Mouse (Mus musculus): ENCODE data around the gene Rpl37a. TPM values are rescaled to one million over a fixed set of nuclear protein-coding genes. Genes with fewer than 3 reads are reported as not detected.

Rpl37a gene
- polyA plus RNA-seq, 3 experiments from 2014 or later = 1,830 to 2,995 (median 2,931) TPM

GRCm38 (mm10) chr1:72738946-72739680 lies 28.0 kb downstream of the Rpl37a start:
- ATAC-seq = no peak

GRCm38 (mm10) chr1:72739681-72740063 lies 28.6 kb downstream of the Rpl37a start:
- no peak for ATAC-seq

- ATAC-seq = no peak
Observed at GRCm38 (mm10) chr1:72741406-72741805, 30.3 kb downstream of the Rpl37a start.

GRCm38 (mm10) chr1:72744816-72745506 lies 33.9 kb downstream of the Rpl37a start:
- no peak for ATAC-seq

- no peak for ATAC-seq
Observed at GRCm38 (mm10) chr1:72746382-72746781, 35.3 kb downstream of the Rpl37a start.

GRCm38 (mm10) chr1:72751371-72751781 lies 40.3 kb downstream of the Rpl37a start:
- ATAC-seq = no peak

GRCm38 (mm10) chr1:72753211-72753610 lies 42.1 kb downstream of the Rpl37a start:
- no peak for ATAC-seq

- no peak for ATAC-seq
Observed at GRCm38 (mm10) chr1:72755227-72755626, 44.1 kb downstream of the Rpl37a start.

GRCm38 (mm10) chr1:72755801-72756200 lies 44.7 kb downstream of the Rpl37a start:
- no peak for ATAC-seq

- no peak for ATAC-seq
Observed at GRCm38 (mm10) chr1:72759758-72760157, 48.7 kb downstream of the Rpl37a start.

Other genes starting within 250 kb of the Rpl37a start
- gene March4, start 174.4 kb upstream of the Rpl37a start, polyA plus RNA-seq (2017; shearing (Covaris generic)) = not detected
- 10 to 100 TPM; 10.4 to 15.7 (median 13.7) TPM for gene Smarcal1, start 128.0 kb upstream of the Rpl37a start, polyA plus RNA-seq (2017; shearing (Covaris generic))
- under 1 TPM in 1 of 3 experiments, not detected in 2; 0.85 TPM for gene Ankar, start 10.7 kb upstream of the Rpl37a start, polyA plus RNA-seq (2017; shearing (Covaris generic))
- not detected for gene Igfbp2, start 113.2 kb downstream of the Rpl37a start, polyA plus RNA-seq (2017; shearing (Covaris generic))
- under 1 TPM in 1 of 3 experiments, not detected in 2; 0.08 TPM for gene Igfbp5, start 163.6 kb downstream of the Rpl37a start, polyA plus RNA-seq (2017; shearing (Covaris generic))